Mouse (Mus musculus) macrophage (primary cell): ENCODE data around the gene Tnfaip3. TPM values are rescaled to one million over a fixed set of nuclear protein-coding genes. Genes with fewer than 3 reads are reported as not detected.

Experiments used
- H3K27ac ChIP-seq: fragments of 350-480 bp; formaldehyde crosslinking; 2 replicates; pipeline ENCODE4 v1.9.0; 2021
- H3K36me3 ChIP-seq: fragments of 350-480 bp; formaldehyde crosslinking; 2 replicates; pipeline ENCODE4 v1.9.0; 2021; ENCODE audit errors: inconsistent target
- H3K4me3 ChIP-seq: fragments of 350-480 bp; formaldehyde crosslinking; 2 replicates; pipeline ENCODE4 v1.9.0; 2021; ENCODE audit errors: inconsistent target
- H3K79me2 ChIP-seq: fragments of 350-480 bp; formaldehyde crosslinking; 2 replicates; pipeline ENCODE4 v1.9.0; 2021; ENCODE audit errors: inconsistent target
- WGBS: methylation state at CpG from one replicate; pipeline ENCODE4 v1.1.7; 2026; ENCODE audit warnings: inconsistent platforms; ENCODE audit not compliant: missing documents; 5-methylcytosine and 5-hydroxymethylcytosine counted together
- polyA plus RNA-seq: library from polyadenylated mRNA; stranded (reverse); fragments of 250-400 nt; gene quantifications from 3 replicates; pipeline ENCODE4 v1.2.4, GENCODE M21; 2018; ENCODE audit warnings: inconsistent platforms
- total RNA-seq, 78 experiments: library from RNA; depleted of rRNA; stranded (reverse); fragments of 250-400 nt; gene quantifications; 1 replicate in 9 of 78; 2 replicates in 24 of 78; 3 replicates in 43 of 78; 4 replicates in 2 of 78; pipeline ENCODE4 v1.2.4; 2018; ENCODE audit warnings: inconsistent platforms in 56 of 78

Tnfaip3 gene
- total RNA-seq (2018; cell fraction: chromatin; rRNA removed), result 1,000 to 10,000 TPM in 15 of 26 experiments, 100 to 1,000 TPM in 9, 10 to 100 TPM in 2; 39.9 to 4,056 (median 1,550) TPM
- 1,000 to 10,000 TPM in 4 of 26 experiments, 100 to 1,000 TPM in 14, 10 to 100 TPM in 8; 19.7 to 1,707 (median 322) TPM for total RNA-seq (2018; cell fraction: cytosol; rRNA removed)
- 1,000 to 10,000 TPM in 17 of 26 experiments, 100 to 1,000 TPM in 8, 10 to 100 TPM in 1; 40.8 to 3,646 (median 1,608) TPM for total RNA-seq (2018; cell fraction: nucleus; rRNA removed)
- polyA plus RNA-seq, result 19.8 to 40.5 TPM (median 21.4 TPM) in 3 replicates

DNA sequence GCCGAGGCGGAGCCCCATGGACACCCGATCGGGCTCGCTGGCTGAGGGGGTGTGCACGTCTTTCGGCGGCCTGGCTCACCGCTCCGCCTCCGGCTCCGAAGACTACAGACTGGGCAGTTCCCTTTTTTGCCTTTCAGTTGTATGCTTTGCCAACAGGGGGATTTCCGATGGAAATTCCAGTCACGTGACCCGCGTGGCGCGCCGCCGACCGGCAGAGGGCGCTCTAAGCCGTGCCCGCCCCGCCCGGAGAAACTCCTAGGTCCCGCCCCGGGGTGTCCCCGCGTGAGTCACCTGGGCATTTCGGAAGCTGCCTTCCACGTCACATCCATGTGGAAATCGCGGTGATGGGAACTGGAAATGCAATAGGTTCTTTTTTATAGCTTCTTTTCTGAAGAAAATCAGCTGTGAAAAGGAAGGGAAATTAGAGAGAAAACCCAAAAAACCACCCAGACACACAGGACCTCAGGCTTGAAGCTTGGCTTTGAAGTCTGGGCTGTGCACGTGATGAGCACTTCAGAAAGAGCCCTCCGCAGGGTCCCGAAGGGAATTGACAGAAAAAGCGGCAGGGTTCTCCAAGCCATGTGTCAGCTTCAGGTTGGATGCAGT, at the start of gene Tnfaip3:
Gene Tnfaip3, minus strand, starts transcription at position 401 of the 606 bp plus-strand sequence.
- Histone ChIP-seq H3K36me3 (no peaks in the 10 kb centered on the region), H3K4me3 (peak within 1 kb of the TSS; percentile 78), H3K79me2 (peaks cover 46% of the 10 kb centered on the region), H3K27ac (peak within 1 kb of the TSS; percentile 80)
- under 1% methylated on average over 38 of the region's 38 CpGs for WGBS

DNA sequence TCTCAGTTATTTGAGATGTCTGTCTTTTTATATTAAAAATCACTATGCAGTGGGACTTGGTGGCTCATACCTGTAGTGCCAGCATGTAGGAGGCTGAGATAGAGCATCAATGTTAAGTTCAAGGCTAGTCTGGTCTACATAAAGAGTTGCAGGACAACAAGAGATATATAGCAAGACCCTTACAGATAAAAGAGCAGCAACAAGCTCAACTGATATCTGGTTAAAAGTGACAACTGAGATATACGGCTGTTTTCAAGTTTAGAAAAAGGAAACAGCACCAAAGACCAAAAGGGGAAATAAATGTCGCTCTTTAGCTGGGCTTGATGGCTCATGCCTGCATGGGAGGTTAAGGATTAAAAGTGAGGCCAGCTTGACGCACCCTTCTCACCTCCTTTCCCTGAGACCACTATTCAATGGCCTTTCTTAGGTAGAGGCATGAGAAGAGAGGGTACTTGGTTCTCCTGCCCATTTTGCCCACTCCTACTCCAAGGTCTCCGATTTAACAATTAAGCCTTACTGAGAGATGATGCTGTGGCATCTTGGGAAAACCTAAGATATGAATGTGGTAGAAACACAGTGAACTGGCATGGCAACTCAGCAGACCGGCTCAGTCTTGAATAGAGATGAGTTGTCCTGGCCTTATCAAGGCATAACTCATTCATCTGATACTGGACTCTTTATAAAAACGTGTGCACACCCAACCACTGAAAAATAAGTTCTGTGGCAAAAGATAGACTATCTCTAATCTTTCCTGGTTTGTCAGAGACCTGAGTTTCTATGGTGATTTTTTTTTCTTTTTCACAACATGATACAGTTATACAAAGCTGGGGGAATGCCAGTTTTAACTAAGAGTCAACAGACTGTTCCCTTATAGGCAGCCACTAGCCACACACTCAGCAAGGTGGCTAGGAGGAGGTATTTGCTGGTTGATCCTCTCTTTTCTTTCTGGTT, 49.5 kb upstream of the Tnfaip3 start:
- Histone ChIP-seq H3K4me3 (no peak overlapping the region), H3K27ac (peak overlapping the region; percentile 31), H3K36me3 (no peaks in the 10 kb centered on the region), H3K79me2 (no peaks in the 10 kb centered on the region)
- WGBS, result 40% methylated on average over 6 of the region's 6 CpGs

DNA sequence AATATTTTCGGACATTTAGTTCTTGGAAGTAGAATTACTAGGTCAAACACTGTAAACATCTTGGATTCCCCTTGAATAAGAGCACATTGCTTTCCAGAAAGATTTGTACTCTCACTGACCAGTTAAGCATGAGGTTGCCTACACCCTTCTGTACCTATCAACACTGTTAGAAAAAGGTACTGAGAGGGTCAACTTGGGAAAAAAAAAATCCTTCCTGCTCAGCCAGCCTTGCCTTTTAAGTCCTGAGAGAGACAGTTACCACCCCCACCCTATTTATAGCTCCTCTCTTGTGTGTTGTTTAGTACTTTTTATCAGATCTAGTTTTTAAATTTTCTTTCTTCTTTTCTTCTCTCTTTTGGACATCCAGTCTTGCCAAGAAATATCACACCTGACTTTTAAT, 48.2 kb upstream of the Tnfaip3 start:
- Histone ChIP-seq H3K27ac (peak overlapping the region; percentile 94), H3K79me2 (no peaks in the 10 kb centered on the region), H3K36me3 (no peaks in the 10 kb centered on the region), H3K4me3 (no peak overlapping the region)
- 44% methylated on average over 1 of the region's 1 CpGs for WGBS

DNA sequence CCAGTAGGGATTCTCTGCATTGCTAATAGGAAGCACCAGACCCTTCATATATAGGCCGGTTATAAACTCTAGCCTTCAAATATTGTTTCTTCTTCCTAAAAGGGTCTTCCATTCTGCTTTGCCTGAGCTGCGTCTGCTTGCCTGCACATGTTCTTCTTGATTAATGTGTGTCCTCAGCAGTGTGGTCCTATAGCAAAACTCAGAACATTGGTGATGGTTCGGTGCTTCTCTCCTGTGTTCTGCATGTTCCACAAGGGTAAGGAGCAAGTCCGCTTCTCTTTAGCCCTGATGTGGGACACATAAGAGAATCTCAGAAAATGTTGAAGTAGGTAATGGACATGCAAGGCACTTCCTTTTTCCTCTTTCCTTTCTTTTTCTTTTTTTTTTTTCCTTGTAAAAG, 47.8 kb upstream of the Tnfaip3 start:
- no peak overlapping the region for H3K4me3 ChIP-seq
- 46% methylated on average over 3 of the region's 4 CpGs for WGBS
- H3K79me2 ChIP-seq, result no peaks in the 10 kb centered on the region
- H3K36me3 ChIP-seq, result no peaks in the 10 kb centered on the region
- H3K27ac ChIP-seq, result peak overlapping the region; percentile 94

DNA sequence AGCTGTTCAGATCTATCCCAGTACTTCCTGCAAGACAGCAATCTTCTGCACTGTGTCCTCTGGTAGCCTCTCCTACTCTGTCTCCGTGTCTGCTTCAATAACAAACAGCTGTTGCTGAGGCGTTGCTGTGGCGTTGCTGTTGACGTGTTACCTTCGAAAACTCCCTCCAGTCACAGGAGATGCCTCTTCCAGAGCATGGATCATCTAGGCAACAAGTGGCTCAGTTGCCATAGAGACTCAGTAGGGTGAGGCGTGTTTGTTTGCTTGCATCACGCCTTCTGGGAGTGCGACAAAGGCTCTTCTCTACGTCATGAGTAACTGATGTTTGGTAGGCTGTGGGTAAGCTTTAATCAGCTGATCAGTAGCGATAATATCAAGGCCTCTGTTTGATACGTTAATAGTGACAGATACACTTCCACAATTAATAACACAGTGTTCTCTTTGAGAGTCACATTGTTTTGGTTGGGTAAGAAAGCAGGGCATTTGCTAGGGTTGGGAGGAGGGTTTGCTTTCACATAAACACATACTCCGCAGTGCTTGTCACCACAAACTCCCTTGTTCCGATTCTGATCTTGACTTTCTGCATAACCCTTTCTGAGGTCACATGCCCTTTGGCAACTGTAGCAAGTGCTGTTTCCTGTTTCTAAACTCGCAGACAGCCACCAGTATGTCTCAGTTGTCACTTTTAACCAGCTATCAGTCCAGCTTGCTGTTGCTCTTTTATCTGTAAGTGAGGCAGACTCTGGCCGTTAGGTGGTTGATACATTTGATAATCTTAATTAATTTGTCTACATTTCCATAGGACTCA, 46.8 kb upstream of the Tnfaip3 start:
- WGBS, result 5% methylated on average over 15 of the region's 15 CpGs
- no peaks in the 10 kb centered on the region for H3K79me2 ChIP-seq
- H3K36me3 ChIP-seq, result no peaks in the 10 kb centered on the region
- H3K4me3 ChIP-seq, result peak overlapping the region; percentile 16
- peak overlapping the region; percentile 94 for H3K27ac ChIP-seq

DNA sequence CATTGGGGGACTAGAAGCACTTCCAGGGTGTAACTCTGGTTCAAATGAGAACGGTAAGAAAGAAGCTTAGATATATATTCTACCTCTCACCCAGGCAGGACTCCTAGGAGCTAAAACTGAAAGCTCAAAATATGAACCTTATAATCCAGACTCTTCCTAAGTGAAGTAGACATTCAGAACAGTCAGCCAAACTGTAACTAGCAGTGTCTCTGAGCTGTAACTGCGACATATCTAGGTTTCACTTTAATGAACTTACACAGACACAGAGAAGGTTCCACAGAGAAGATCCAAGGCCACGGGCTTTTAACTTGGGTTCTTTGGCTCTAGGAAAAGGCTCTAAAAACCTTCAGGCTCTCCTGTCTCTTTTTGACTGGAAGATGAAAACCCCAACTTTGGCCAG, 45.7 kb upstream of the Tnfaip3 start:
- Histone ChIP-seq H3K79me2 (no peaks in the 10 kb centered on the region), H3K4me3 (no peak overlapping the region), H3K36me3 (no peaks in the 10 kb centered on the region), H3K27ac (peak overlapping the region; percentile 94)
- 78% methylated on average over 3 of the region's 3 CpGs for WGBS

DNA sequence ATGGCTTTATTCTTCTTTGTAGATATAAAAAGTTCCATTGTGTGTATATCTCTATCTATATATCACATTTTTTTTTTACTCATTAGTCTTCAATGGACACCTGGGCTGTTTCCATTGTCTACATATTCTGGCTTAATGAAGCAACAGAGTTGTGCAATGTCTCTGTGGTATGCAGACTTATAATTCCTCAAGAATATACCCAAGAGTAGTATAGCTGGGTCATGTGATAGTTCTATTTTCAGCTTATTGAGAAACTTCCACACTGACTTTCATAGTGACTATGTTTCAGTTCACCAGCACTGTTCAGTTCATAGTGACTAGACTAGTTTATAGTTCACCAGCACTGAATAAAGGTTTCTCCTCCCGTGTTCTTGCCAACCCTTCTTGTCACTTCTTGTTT, 38.1 kb upstream of the Tnfaip3 start:
- H3K79me2 ChIP-seq, result no peaks in the 10 kb centered on the region
- H3K27ac ChIP-seq, result peak overlapping the region; percentile 54
- no peak overlapping the region for H3K4me3 ChIP-seq
- WGBS, result 0% methylated on average over 1 of the region's 1 CpGs
- H3K36me3 ChIP-seq, result no peaks in the 10 kb centered on the region

DNA sequence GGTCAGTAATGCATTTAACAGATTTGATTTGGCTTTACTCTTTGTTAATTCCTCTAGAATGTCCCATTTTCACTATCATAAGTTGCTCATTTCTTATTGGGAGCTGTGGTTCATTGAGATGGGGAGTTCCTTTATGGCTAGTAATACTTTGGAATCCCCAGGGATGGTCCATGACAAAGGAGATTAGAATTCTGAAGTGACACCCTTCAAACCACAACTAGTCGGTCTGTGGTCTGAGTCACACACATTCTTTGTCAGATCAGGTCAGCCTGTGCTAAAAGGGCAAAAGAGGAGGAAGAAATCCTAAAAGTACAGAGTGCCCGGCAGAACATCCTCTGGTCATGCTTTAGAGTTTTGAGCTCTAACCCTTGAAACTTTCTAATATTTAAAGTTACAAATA, 30.5 kb upstream of the Tnfaip3 start:
- no peak overlapping the region for H3K4me3 ChIP-seq
- no peaks in the 10 kb centered on the region for H3K36me3 ChIP-seq
- WGBS, result 31% methylated on average over 2 of the region's 2 CpGs

DNA sequence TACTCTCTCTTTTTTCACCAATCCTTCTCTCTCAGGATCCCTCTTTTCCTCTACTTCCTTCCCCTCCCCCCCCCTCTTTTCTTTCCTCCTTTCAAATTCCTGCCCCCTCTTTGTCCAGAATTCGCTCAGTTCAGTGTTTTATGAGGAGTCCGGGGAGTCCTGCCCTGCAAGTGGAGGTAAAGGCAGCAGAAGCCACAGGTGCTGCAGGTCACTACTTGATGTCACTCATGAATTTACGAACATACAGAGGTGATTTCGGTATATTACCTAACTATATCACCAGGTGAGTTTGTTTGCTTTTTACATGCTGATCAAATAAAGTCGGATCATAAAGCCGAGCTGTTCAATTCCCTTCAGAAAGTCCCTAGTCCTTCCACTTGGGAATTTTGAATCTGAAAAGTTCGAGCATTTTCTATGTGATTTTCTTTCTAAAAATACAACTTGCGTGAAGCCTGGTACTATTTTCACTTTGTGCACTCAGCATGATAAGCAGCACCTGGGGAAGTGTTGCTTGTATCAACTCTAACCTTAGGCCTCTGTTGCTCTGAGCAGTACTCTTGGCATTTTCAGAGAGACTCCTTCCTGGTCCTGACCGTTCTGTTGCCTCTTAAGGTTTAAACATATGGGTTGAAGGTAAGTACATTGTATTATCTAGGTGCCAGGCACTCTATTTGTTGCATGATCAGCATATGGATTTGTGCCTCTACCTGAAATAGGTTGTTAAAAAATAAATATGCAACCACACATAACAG, 29.5 kb upstream of the Tnfaip3 start:
- Histone ChIP-seq H3K4me3 (no peak overlapping the region), H3K36me3 (no peaks in the 10 kb centered on the region), H3K79me2 (no peaks in the 10 kb centered on the region), H3K27ac (no peak overlapping the region)
- 97% methylated on average over 9 of the region's 9 CpGs for WGBS

More for the DNA sequence above, 30.5 kb upstream of the Tnfaip3 start:
- H3K27ac ChIP-seq, result no peak overlapping the region
- H3K79me2 ChIP-seq, result no peaks in the 10 kb centered on the region

DNA sequence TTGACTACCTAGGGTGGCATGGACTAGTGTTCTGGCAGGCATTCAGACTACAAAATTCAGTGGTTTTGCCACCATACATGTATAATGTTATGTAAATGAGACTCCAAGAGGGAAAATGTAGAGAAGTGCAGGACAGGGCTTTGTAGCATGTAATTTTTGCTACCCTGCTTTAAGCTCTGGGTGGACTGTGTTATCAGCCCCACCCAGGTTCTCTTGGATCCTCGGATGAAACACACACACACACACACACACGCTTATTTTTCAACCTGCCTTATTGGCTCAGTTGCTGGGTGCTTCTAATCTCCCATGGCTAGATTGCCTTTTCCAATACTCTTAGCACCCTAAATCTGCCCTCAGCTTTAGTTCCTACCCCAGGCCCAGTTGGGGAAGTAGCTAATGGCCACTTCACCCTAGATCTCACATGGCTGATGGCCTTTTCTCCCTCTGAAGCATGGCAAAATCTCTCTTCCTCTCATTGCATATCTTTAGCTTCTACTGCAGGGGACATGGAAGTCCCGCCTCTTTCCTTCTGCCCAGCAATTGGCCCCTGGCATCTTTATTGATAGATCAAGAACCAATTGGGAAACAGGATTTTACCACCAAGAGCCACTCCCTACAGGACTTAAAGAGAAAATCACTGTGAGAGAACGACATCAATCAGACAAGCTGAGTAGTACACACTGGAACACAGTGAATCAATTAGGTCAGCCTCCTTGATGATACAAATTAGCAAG, 28.2 kb upstream of the Tnfaip3 start:
- Histone ChIP-seq H3K27ac (peak overlapping the region; percentile 79), H3K4me3 (peak overlapping the region; percentile 46), H3K79me2 (no peaks in the 10 kb centered on the region), H3K36me3 (no peaks in the 10 kb centered on the region)
- 13% methylated on average over 4 of the region's 4 CpGs for WGBS

DNA sequence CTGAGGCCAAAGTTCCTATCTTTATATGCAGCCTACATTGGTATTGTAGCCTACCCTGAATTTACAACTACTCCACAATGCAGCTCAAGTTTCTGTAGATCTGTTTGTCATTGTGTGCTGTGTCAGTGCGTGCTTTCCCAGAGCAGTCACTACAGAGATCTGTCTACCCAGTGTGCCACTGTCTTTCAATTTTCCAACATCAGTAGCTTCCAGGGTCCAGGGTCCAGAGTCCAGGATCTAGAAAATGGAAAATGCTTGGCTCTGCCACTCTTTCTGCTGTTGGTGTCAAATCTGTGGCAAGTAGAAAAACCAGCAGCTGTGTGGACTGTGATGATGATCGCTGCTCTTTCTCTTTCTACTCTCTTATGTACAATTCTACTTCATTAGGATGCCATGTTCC, 24.7 kb upstream of the Tnfaip3 start:
- Histone ChIP-seq H3K79me2 (no peaks in the 10 kb centered on the region), H3K27ac (no peak overlapping the region), H3K36me3 (no peaks in the 10 kb centered on the region), H3K4me3 (no peak overlapping the region)
- 100% methylated on average over 2 of the region's 2 CpGs for WGBS

DNA sequence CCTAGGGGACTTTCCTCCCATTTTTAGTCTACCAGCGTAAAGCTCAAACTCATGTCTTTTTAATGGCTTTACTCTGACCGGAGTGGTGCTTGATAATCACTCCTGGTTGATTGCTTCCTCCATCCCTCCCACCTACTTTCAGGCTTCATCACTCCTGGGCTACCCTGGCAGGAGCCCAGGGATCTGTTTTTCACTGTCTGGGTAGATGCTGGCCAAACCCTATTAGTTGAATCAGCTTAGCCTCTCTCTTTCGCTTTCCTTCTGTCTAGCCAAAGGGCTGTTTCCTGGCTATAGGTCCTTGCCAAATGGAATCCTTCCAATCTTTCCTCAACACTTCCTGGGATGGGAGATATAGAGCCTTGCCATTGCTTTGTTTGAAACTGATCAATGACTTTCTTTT, 19.3 kb upstream of the Tnfaip3 start:
- H3K36me3 ChIP-seq, result no peaks in the 10 kb centered on the region
- H3K4me3 ChIP-seq, result no peak overlapping the region
- no peaks in the 10 kb centered on the region for H3K79me2 ChIP-seq
- WGBS, result 92% methylated on average over 3 of the region's 3 CpGs
- H3K27ac ChIP-seq, result no peak overlapping the region

DNA sequence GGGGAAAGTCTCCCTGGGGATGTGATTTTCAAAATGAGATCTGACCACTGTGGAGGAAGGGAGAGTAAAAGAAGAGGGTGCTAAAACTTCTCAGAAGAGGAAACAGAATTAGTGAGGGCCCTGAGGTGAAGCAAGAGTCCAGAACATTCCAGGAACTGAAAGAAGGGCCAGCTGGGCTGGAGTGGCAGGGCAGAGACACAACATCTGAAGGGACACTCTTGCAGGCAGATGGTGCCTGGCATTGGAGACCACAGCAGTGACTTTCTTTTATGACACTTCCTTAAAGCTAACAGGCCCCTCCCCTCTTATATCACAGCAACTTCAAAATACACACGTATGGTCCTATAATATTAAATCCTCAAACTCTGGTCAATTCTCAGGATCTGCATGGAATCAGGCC, 18.2 kb upstream of the Tnfaip3 start:
- Histone ChIP-seq H3K4me3 (no peak overlapping the region), H3K79me2 (no peaks in the 10 kb centered on the region), H3K27ac (no peak overlapping the region), H3K36me3 (no peaks in the 10 kb centered on the region)
- 17% methylated on average over 1 of the region's 1 CpGs for WGBS
